Mouse (Mus musculus) urinary bladder, postnatal 25 days (tissue): ENCODE results near the gene Gm28042.

ENCODE experiments used
- DNase-seq: peaks from one replicate; pipeline ENCODE4 v3.0.0; 2022; ENCODE audit warnings: low spot score

The Gm28042 gene

GRCm38 (mm10) chr2:120060651-120061050, 33.4 kb downstream of the Gm28042 start:
- no peak for DNase-seq

GRCm38 (mm10) chr2:120062248-120062647, 35.0 kb downstream of the Gm28042 start:
- DNase-seq: no peak

- no peak for DNase-seq
Observed at GRCm38 (mm10) chr2:120064639-120065038, 37.3 kb downstream of the Gm28042 start.

- DNase-seq: no peak
Observed at GRCm38 (mm10) chr2:120065243-120065642, 38.0 kb downstream of the Gm28042 start.

- DNase-seq: no peak
Observed at GRCm38 (mm10) chr2:120066224-120066623, 38.9 kb downstream of the Gm28042 start.

- DNase-seq: no peak
Observed at GRCm38 (mm10) chr2:120068555-120069465, 41.5 kb downstream of the Gm28042 start.

GRCm38 (mm10) chr2:120069466-120069990, 42.2 kb downstream of the Gm28042 start:
- DNase-seq: no peak

GRCm38 (mm10) chr2:120074096-120074495, 46.8 kb downstream of the Gm28042 start:
- DNase-seq: no peak

GRCm38 (mm10) chr2:120076076-120076705, 48.9 kb downstream of the Gm28042 start:
- peak; percentile 60 for DNase-seq

- no peak for DNase-seq
Observed at GRCm38 (mm10) chr2:120082416-120082815, 55.1 kb downstream of the Gm28042 start.

GRCm38 (mm10) chr2:120084593-120085361, 57.5 kb downstream of the Gm28042 start:
- peak; percentile 33 for DNase-seq

- DNase-seq: no peak
Observed at GRCm38 (mm10) chr2:120086038-120086437, 58.7 kb downstream of the Gm28042 start.

- DNase-seq: no peak
Observed at GRCm38 (mm10) chr2:120087391-120087790, 60.1 kb downstream of the Gm28042 start.

- no peak for DNase-seq
Observed at GRCm38 (mm10) chr2:120087897-120088296, 60.6 kb downstream of the Gm28042 start.

GRCm38 (mm10) chr2:120090979-120091378, 63.7 kb downstream of the Gm28042 start:
- DNase-seq: no peak
